Mouse (Mus musculus): ENCODE measurements around the gene Gcn1l1. TPM values are rescaled to one million over a fixed set of nuclear protein-coding genes. Genes with fewer than 3 reads are reported as not detected.

Gene Gcn1l1
- polyA plus RNA-seq, 1 experiment from 2014 or later: 44.4 TPM

- no peak overlapping the region for H3K9ac ChIP-seq
- H3K4me3 ChIP-seq: no peak overlapping the region
- H3K4me1 ChIP-seq (replicated peaks): no peaks in the 10 kb centered on the region
- H3K36me3 ChIP-seq: peaks cover 16% of the 10 kb centered on the region
- H3K27me3 ChIP-seq: no peaks in the 10 kb centered on the region
- ATAC-seq (ENCODE audit: low FRiP score, low read depth): no peak
- no peak overlapping the region for H3K4me2 ChIP-seq
- WGBS: 74% methylated on average over 8 of the region's 8 CpGs
- H3K27ac ChIP-seq (replicated peaks): no peak overlapping the region
- H3K9me3 ChIP-seq: no peaks in the 10 kb centered on the region
Measured at GRCm38 (mm10) chr5:115671846-115672245, 106.8 kb downstream of the Gcn1l1 start.

Small RNA genes lying within 50 kb of the gene (microRNA-seq; reads per million reads assigned to microRNA genes)
- gene Mir7029 (0.87 reads per million), gene Mir7030 (not detected)

Other genes starting within 250 kb of the Gcn1l1 start
- 142 and 146 TPM in 2 replicates for gene Srsf9, start 238.1 kb upstream of the Gcn1l1 start, polyA plus RNA-seq (2015; fragmentation: Nextera tagmentation; extraction: Ambion mirVana)
- gene Gatc, start 224.1 kb upstream of the Gcn1l1 start, polyA plus RNA-seq (2015; fragmentation: Nextera tagmentation; extraction: Ambion mirVana): 32.3 and 45.2 TPM in 2 replicates
- 51.0 and 53.7 TPM in 2 replicates for gene Triap1, start 224.0 kb upstream of the Gcn1l1 start, polyA plus RNA-seq (2015; fragmentation: Nextera tagmentation; extraction: Ambion mirVana)
- 1,223 and 1,255 TPM in 2 replicates for gene Cox6a1, start 216.3 kb upstream of the Gcn1l1 start, polyA plus RNA-seq (2015; fragmentation: Nextera tagmentation; extraction: Ambion mirVana)
- gene Msi1, start 135.7 kb upstream of the Gcn1l1 start, polyA plus RNA-seq (2015; fragmentation: Nextera tagmentation; extraction: Ambion mirVana): 59.9 and 60.3 TPM in 2 replicates
- 0.54 TPM in 1 of 2 replicates, not detected in the other for gene Pla2g1b, start 99.0 kb upstream of the Gcn1l1 start, polyA plus RNA-seq (2015; fragmentation: Nextera tagmentation; extraction: Ambion mirVana)
- 27.3 and 32.2 TPM in 2 replicates for gene Sirt4, start 80.5 kb upstream of the Gcn1l1 start, polyA plus RNA-seq (2015; fragmentation: Nextera tagmentation; extraction: Ambion mirVana)
- 22.0 and 24.3 TPM in 2 replicates for gene Pxn, start 58.6 kb upstream of the Gcn1l1 start, polyA plus RNA-seq (2015; fragmentation: Nextera tagmentation; extraction: Ambion mirVana)
- gene Rplp0, start 5.8 kb upstream of the Gcn1l1 start, polyA plus RNA-seq (2015; fragmentation: Nextera tagmentation; extraction: Ambion mirVana): 801 and 847 TPM in 2 replicates
- gene Rab35, start 66.7 kb downstream of the Gcn1l1 start, polyA plus RNA-seq (2015; fragmentation: Nextera tagmentation; extraction: Ambion mirVana): 19.1 and 20.1 TPM in 2 replicates
- 39.9 and 45.8 TPM in 2 replicates for gene Bicdl1, start 166.4 kb downstream of the Gcn1l1 start, polyA plus RNA-seq (2015; fragmentation: Nextera tagmentation; extraction: Ambion mirVana)

Measured in hindbrain, embryonic 15.5 days (tissue).